8 mouse cellular contexts compared by ENCODE assay signal in the genomic region with DNA sequence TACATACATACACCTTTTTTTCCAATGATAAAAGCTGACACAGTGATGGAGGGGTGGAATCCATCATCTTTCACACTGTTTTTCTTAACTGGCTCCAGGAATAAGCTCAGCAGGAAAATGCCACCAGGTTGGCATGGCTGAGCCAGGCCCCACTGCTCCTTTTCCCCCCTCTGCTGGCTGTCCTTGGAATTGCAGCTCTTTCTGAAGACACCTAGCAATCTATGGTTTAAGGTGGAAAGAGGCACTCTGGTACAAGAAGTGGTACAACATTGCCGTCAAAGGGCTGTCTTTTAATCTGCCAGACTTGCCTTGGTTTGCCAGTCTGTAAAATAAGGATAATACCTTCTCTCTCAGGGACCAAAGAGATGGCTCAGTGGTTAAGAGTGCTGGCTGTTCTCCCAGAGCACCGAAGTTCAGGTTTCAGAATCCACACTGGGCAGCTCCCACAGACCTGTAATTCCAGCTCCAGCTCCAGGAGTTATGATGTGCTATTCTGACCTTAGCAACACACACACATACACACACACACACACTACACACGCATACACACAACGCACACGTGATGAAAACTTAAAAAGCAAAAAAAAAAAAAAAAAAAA. TPM values are rescaled to one million over a fixed set of nuclear protein-coding genes. Genes with fewer than 3 reads are reported as not detected.
A peak's percentile ranks its signal among the peaks of the same experiment; 100 is the strongest.
DNase-seq lines count a peak whose midpoint lies in the region; TF ChIP-seq lines count a peak whose summit lies in the region.

No protein-coding gene starts in this region.

- peak; percentile 87 for DNase-seq in CH12.LX (ENCODE audit: extremely low read depth)
- DNase-seq in adrenal gland, adult 8-10 months, result peak; percentile 54
- peak; percentile 86 for DNase-seq in embryo, embryonic 11 days
- peak; percentile 30 to 67 for DNase-seq in heart, adult 9 months (ENCODE audit: low spot score in 2 of 2)
- peak; percentile 53 to 85 for DNase-seq in layer of hippocampus, adult 8-10 months (ENCODE audit: low spot score in 2 of 2)
- peak; percentile 88 for DNase-seq in lung, postnatal 36 days
- DNase-seq in right cerebral cortex, postnatal 10 days (ENCODE audit: low spot score in 2 of 2), result peak; percentile 83 to 91
- peak; percentile 84 for DNase-seq in urinary bladder, postnatal 25 days (ENCODE audit: low spot score)

- peaks cover 3% of the 10 kb centered on the region for H3K27me3 ChIP-seq in CH12.LX (replicated peaks)

- no peak overlapping the region for H3K4me2 ChIP-seq in CH12.LX (ENCODE audit: insufficient read depth, low read depth, poor library complexity, severe bottlenecking)

- TF ChIP-seq POLR2A in CH12.LX (IDR thresholded peaks at IDR 0.05; ENCODE audit: low read depth, low read length), result no peak

- no peak overlapping the region for H3K4me3 ChIP-seq in CH12.LX (replicated peaks in 1 of 3; ENCODE audit: low read depth in 2 of 3, low read length in 2 of 3, poor library complexity in 1 of 3)

- TF ChIP-seq EP300 in CH12.LX (IDR thresholded peaks at IDR 0.05; ENCODE audit: low read length), result no peak

- no peaks in the 10 kb centered on the region for H3K9me3 ChIP-seq in CH12.LX (replicated peaks; ENCODE audit: low read length)

- dilution Hi-C loops in CH12.LX (cut with MboI; ENCODE audit: extremely low pct_ligation_motif_present, extremely low pct_unique_long_range_greater_than_20kb, low sequenced_read_pairs), result no loop called here

- peaks cover 0 to 5% of the 10 kb centered on the region in 2 experiments for H3K36me3 ChIP-seq in CH12.LX (replicated peaks in 1 of 2; ENCODE audit: control insufficient read depth in 1 of 2, insufficient read depth in 1 of 2, low read length in 1 of 2)

- peaks cover 6 to 22% of the 10 kb centered on the region in 2 experiments for H3K4me1 ChIP-seq in CH12.LX (ENCODE audit: control insufficient read depth in 1 of 2, insufficient read depth in 2 of 2)

- peak; percentile 97 to 99 for TF ChIP-seq CTCF in CH12.LX (conservative IDR thresholded peaks at IDR 0.05 in 1 of 2, IDR thresholded peaks at IDR 0.05 in 1 of 2; ENCODE audit: low read depth in 2 of 2, low read length in 2 of 2)

- H3K9ac ChIP-seq in CH12.LX (ENCODE audit: insufficient read depth, low read depth), result no peak overlapping the region

- in situ Hi-C loops in CH12.LX (cut with MboI; ENCODE audit: low pct_ligation_motif_present, low pct_unique_long_range_greater_than_20kb, low sequenced_read_pairs), result no loop called here

- no peaks in the 10 kb centered on the region for H3K79me2 ChIP-seq in CH12.LX (replicated peaks; ENCODE audit: control insufficient read depth, extremely low read depth, insufficient read depth, poor library complexity, severe bottlenecking)

- no peak overlapping the region for H3K27ac ChIP-seq in CH12.LX (ENCODE audit: insufficient read depth, low read depth)

- TF ChIP-seq RAD21 in CH12.LX (IDR thresholded peaks at IDR 0.05; ENCODE audit: low read depth, low read length), result peak; percentile 89

TF ChIP-seq in CH12.LX, 34 proteins besides CTCF, POLR2A, EP300 and RAD21:
- TF ChIP-seq KAT2A (IDR thresholded peaks at IDR 0.05; ENCODE audit: insufficient replicate concordance, low read length), result no peak
- 0 out of 2 replicates have a peak, but pooled peaks have one; percentile 28 for TF ChIP-seq TCF12 (IDR thresholded peaks at IDR 0.05; ENCODE audit: low read depth, low read length)
- no peak for TF ChIP-seq HCFC1 (IDR thresholded peaks at IDR 0.05; ENCODE audit: low read depth, low read length)
- no peak for TF ChIP-seq ETS1 (conservative IDR thresholded peaks at IDR 0.05; ENCODE audit: low read depth, low read length)
- no peak for TF ChIP-seq E2F4 (IDR thresholded peaks at IDR 0.05; ENCODE audit: insufficient replicate concordance, low read depth, low read length)
- TF ChIP-seq ZKSCAN1 (IDR thresholded peaks at IDR 0.05; ENCODE audit: borderline replicate concordance, low read depth, low read length), result no peak
- TF ChIP-seq MYC (IDR thresholded peaks at IDR 0.05; ENCODE audit: low read depth, low read length), result no peak
- no peak for TF ChIP-seq GABPA (IDR thresholded peaks at IDR 0.05; ENCODE audit: insufficient replicate concordance, low read depth, low read length)
- no peak for TF ChIP-seq RCOR1 (conservative IDR thresholded peaks at IDR 0.05; ENCODE audit: low read depth, low read length)
- TF ChIP-seq TBP (conservative IDR thresholded peaks at IDR 0.05; ENCODE audit: low read depth, low read length), result no peak
- no peak for TF ChIP-seq MAFK (IDR thresholded peaks at IDR 0.05; ENCODE audit: insufficient replicate concordance, low read length)
- TF ChIP-seq POLR2AphosphoS2 (IDR thresholded peaks at IDR 0.05; ENCODE audit: low read depth, low read length), result no peak
- no peak for TF ChIP-seq ELF1 (IDR thresholded peaks at IDR 0.05; ENCODE audit: low read depth, low read length)
- peak; percentile 59; the same call in 1 of the 2 replicates for TF ChIP-seq ZC3H11A (IDR thresholded peaks at IDR 0.05; ENCODE audit: low read depth, low read length)
- no peak for TF ChIP-seq JUND (conservative IDR thresholded peaks at IDR 0.05; ENCODE audit: low read depth, low read length)
- TF ChIP-seq MEF2A (IDR thresholded peaks at IDR 0.05; ENCODE audit: borderline replicate concordance, low read depth, low read length), result no peak
- no peak for TF ChIP-seq BHLHE40 (IDR thresholded peaks at IDR 0.05; ENCODE audit: low read depth, low read length)
- TF ChIP-seq NRF1 (IDR thresholded peaks at IDR 0.05; ENCODE audit: low read depth, low read length), result no peak
- TF ChIP-seq USF2 (conservative IDR thresholded peaks at IDR 0.05; ENCODE audit: low read depth, low read length), result no peak
- peak; percentile 99 for TF ChIP-seq SMC3 (IDR thresholded peaks at IDR 0.05; ENCODE audit: low read depth, low read length)
- no peak for TF ChIP-seq MAX (IDR thresholded peaks at IDR 0.05; ENCODE audit: low read length)
- TF ChIP-seq CHD2 (IDR thresholded peaks at IDR 0.05; ENCODE audit: low read length), result no peak
- no peak for TF ChIP-seq MXI1 (IDR thresholded peaks at IDR 0.05; ENCODE audit: low read depth, low read length)

RNA-seq across cellular contexts. Expression of gene 5730455P16Rik, which starts 25.9 kb away (rescaled TPM):
- total RNA-seq in CH12.LX (2012; rRNA removed) (11.5 and 12.7 TPM in 2 replicates), CH12.LX (2014; rRNA removed) (19.7 and 22.2 TPM in 2 replicates)
- 15.0 and 19.4 TPM in 2 replicates for polyA plus RNA-seq in CH12.LX (2012; ENCODE audit: insufficient read length, low read depth)
- 10 to 100 TPM; 23.4 to 34.3 (median 27.3) TPM for total RNA-seq in adrenal gland, adult 8-10 months (2022)
- 10 to 100 TPM; 51.4 to 57.8 (median 53.7) TPM for total RNA-seq in layer of hippocampus, adult 8-10 months (2022)

RNA-seq across cellular contexts. Expression of gene Zfp207, which starts 31.1 kb away (rescaled TPM):
- 137 and 185 TPM in 2 replicates for total RNA-seq in CH12.LX (2012; rRNA removed)
- 296 and 345 TPM in 2 replicates for total RNA-seq in CH12.LX (2014; rRNA removed)
- 196 and 231 TPM in 2 replicates for polyA plus RNA-seq in CH12.LX (2012; ENCODE audit: insufficient read length, low read depth)
- total RNA-seq in adrenal gland, adult 8-10 months (2022), result 100 to 1,000 TPM; 115 to 175 (median 146) TPM
- 100 to 1,000 TPM; 119 to 202 (median 151) TPM for total RNA-seq in layer of hippocampus, adult 8-10 months (2022)

RNA-seq across cellular contexts. Expression of gene Rhbdl3, which starts 51.2 kb away (rescaled TPM):
- total RNA-seq in CH12.LX (2012; rRNA removed) (0.88 and 1.4 TPM in 2 replicates), CH12.LX (2014; rRNA removed) (0.34 and 0.46 TPM in 2 replicates)
- 0.46 and 0.70 TPM in 2 replicates for polyA plus RNA-seq in CH12.LX (2012; ENCODE audit: insufficient read length, low read depth)
- total RNA-seq in adrenal gland, adult 8-10 months (2022), result 10 to 100 TPM in 1 of 4 experiments, 1 to 10 TPM in 3; 3.0 to 12.1 (median 7.0) TPM
- 10 to 100 TPM; 26.0 to 29.6 (median 28.2) TPM for total RNA-seq in layer of hippocampus, adult 8-10 months (2022)
